Mouse (Mus musculus): ENCODE data around the gene Pygl. TPM values are rescaled to one million over a fixed set of nuclear protein-coding genes. Genes with fewer than 3 reads are reported as not detected.
"Not testable (repeated sequence)": the region's sequence is repeated elsewhere in the genome, so short reads cannot be mapped to it uniquely, and the experiment has no call there.

Pygl gene
- polyA plus RNA-seq, 1 experiment from 2014 or later, result 9.3 TPM

- Histone ChIP-seq H3K27me3 (ENCODE audit: insufficient read depth, poor library complexity, severe bottlenecking) (no peaks in the 10 kb centered on the region), H3K36me3 (0 out of 2 replicates have a peak, but pooled peaks cover 4% of the 10 kb centered on the region), H3K27ac (peak overlapping the region; percentile 23), H3K9me3 (peaks cover 20% of the 10 kb centered on the region; the same call in 1 of the 2 replicates), H3K4me1 (replicated peaks) (no peaks in the 10 kb centered on the region), H3K4me3 (peak overlapping the region; percentile 18)
- peak; percentile 29 for DNase-seq (ENCODE audit: low spot score)
- WGBS, result 75% methylated on average over 22 of the region's 22 CpGs
Measured at GRCm38 (mm10) chr12:70184173-70184783, 47.0 kb downstream of the Pygl start.

- DNase-seq (ENCODE audit: low spot score), result not testable (repeated sequence)
Measured at GRCm38 (mm10) chr12:70183507-70183906, 47.8 kb downstream of the Pygl start.

GRCm38 (mm10) chr12:70169969-70170368, 61.3 kb downstream of the Pygl start:
- Histone ChIP-seq H3K36me3 (no peaks in the 10 kb centered on the region), H3K4me1 (replicated peaks) (no peaks in the 10 kb centered on the region), H3K27me3 (ENCODE audit: insufficient read depth, poor library complexity, severe bottlenecking) (no peaks in the 10 kb centered on the region), H3K4me3 (no peak overlapping the region), H3K9me3 (no peaks in the 10 kb centered on the region), H3K27ac (no peak overlapping the region)
- WGBS, result 83% methylated on average over 1 of the region's 1 CpGs
- no peak for DNase-seq (ENCODE audit: low spot score)

More at GRCm38 (mm10) chr12:70183507-70183906, 47.8 kb downstream of the Pygl start:
- H3K27me3 ChIP-seq (ENCODE audit: insufficient read depth, poor library complexity, severe bottlenecking); H3K36me3 ChIP-seq; H3K4me3 ChIP-seq; H3K4me1 ChIP-seq (replicated peaks); H3K27ac ChIP-seq: not testable (repeated sequence)
- H3K9me3 ChIP-seq, result peaks cover 20% of the 10 kb centered on the region; the same call in 1 of the 2 replicates
- WGBS, result 91% methylated on average over 8 of the region's 8 CpGs

GRCm38 (mm10) chr12:70167950-70168349, 63.3 kb downstream of the Pygl start:
- H3K4me3 ChIP-seq, result no peak overlapping the region
- H3K9me3 ChIP-seq, result no peaks in the 10 kb centered on the region
- DNase-seq (ENCODE audit: low spot score), result no peak
- H3K4me1 ChIP-seq (replicated peaks), result 0 out of 2 replicates have a peak, but pooled peaks cover 7% of the 10 kb centered on the region
- 83% methylated on average over 4 of the region's 4 CpGs for WGBS
- H3K36me3 ChIP-seq, result no peaks in the 10 kb centered on the region
- no peaks in the 10 kb centered on the region for H3K27me3 ChIP-seq (ENCODE audit: insufficient read depth, poor library complexity, severe bottlenecking)
- no peak overlapping the region for H3K27ac ChIP-seq

- H3K4me1 ChIP-seq (replicated peaks), result 0 out of 2 replicates have a peak, but pooled peaks cover 7% of the 10 kb centered on the region
- WGBS, result 82% methylated on average over 3 of the region's 3 CpGs
- H3K4me3 ChIP-seq, result no peak overlapping the region
- H3K27me3 ChIP-seq (ENCODE audit: insufficient read depth, poor library complexity, severe bottlenecking), result no peaks in the 10 kb centered on the region
- no peak overlapping the region for H3K27ac ChIP-seq
- H3K9me3 ChIP-seq, result no peaks in the 10 kb centered on the region
- no peak for DNase-seq (ENCODE audit: low spot score)
- H3K36me3 ChIP-seq, result no peaks in the 10 kb centered on the region
Measured at GRCm38 (mm10) chr12:70164741-70165140, 66.5 kb downstream of the Pygl start.

- WGBS, result 84% methylated on average over 5 of the region's 5 CpGs
- H3K27me3 ChIP-seq (ENCODE audit: insufficient read depth, poor library complexity, severe bottlenecking), result no peaks in the 10 kb centered on the region
- no peaks in the 10 kb centered on the region for H3K9me3 ChIP-seq
- peaks cover 7% of the 10 kb centered on the region; the same call in 1 of the 2 replicates for H3K4me1 ChIP-seq (replicated peaks)
- no peaks in the 10 kb centered on the region for H3K36me3 ChIP-seq
- DNase-seq (ENCODE audit: low spot score), result no peak
- H3K27ac ChIP-seq, result no peak overlapping the region
- H3K4me3 ChIP-seq, result no peak overlapping the region
Measured at GRCm38 (mm10) chr12:70161057-70161456, 70.2 kb downstream of the Pygl start.

GRCm38 (mm10) chr12:70157292-70158066, 73.8 kb downstream of the Pygl start:
- no peaks in the 10 kb centered on the region for H3K27me3 ChIP-seq (ENCODE audit: insufficient read depth, poor library complexity, severe bottlenecking)
- no peaks in the 10 kb centered on the region for H3K9me3 ChIP-seq
- no peaks in the 10 kb centered on the region; the same call in 1 of the 2 replicates for H3K4me1 ChIP-seq (replicated peaks)
- no peak overlapping the region for H3K4me3 ChIP-seq
- no peak for DNase-seq (ENCODE audit: low spot score)
- 49% methylated on average over 5 of the region's 5 CpGs for WGBS
- H3K27ac ChIP-seq, result no peak overlapping the region
- no peaks in the 10 kb centered on the region for H3K36me3 ChIP-seq

- Histone ChIP-seq H3K4me1 (replicated peaks) (no peaks in the 10 kb centered on the region; the same call in 1 of the 2 replicates), H3K36me3 (no peaks in the 10 kb centered on the region), H3K27me3 (ENCODE audit: insufficient read depth, poor library complexity, severe bottlenecking) (no peaks in the 10 kb centered on the region), H3K27ac (no peak overlapping the region), H3K4me3 (no peak overlapping the region), H3K9me3 (no peaks in the 10 kb centered on the region)
- DNase-seq (ENCODE audit: low spot score), result no peak
- WGBS, result 80% methylated on average over 6 of the region's 6 CpGs
Measured at GRCm38 (mm10) chr12:70156222-70156621, 75.1 kb downstream of the Pygl start.

- no peak for DNase-seq (ENCODE audit: low spot score)
- WGBS, result 61% methylated on average over 3 of the region's 3 CpGs
Measured at GRCm38 (mm10) chr12:70153842-70154241, 77.4 kb downstream of the Pygl start, which contains the start of gene Abhd12b. Gene Abhd12b (plus strand): TSS chr12:70154142.

GRCm38 (mm10) chr12:70148631-70149265, 82.5 kb downstream of the Pygl start:
- H3K4me3 ChIP-seq, result peak overlapping the region; percentile 40
- H3K27ac ChIP-seq, result peak overlapping the region; percentile 45; the same call in 1 of the 2 replicates
- H3K4me1 ChIP-seq (replicated peaks), result peaks cover 27% of the 10 kb centered on the region
- H3K36me3 ChIP-seq, result no peaks in the 10 kb centered on the region
- no peaks in the 10 kb centered on the region for H3K27me3 ChIP-seq (ENCODE audit: insufficient read depth, poor library complexity, severe bottlenecking)
- no peaks in the 10 kb centered on the region for H3K9me3 ChIP-seq
- peak; percentile 10 for DNase-seq (ENCODE audit: low spot score)
- WGBS, result 12% methylated on average over 11 of the region's 11 CpGs

More at GRCm38 (mm10) chr12:70153842-70154241, 77.4 kb downstream of the Pygl start, which contains the start of gene Abhd12b:
- no peaks in the 10 kb centered on the region for H3K9me3 ChIP-seq
- H3K27me3 ChIP-seq (ENCODE audit: insufficient read depth, poor library complexity, severe bottlenecking), result no peaks in the 10 kb centered on the region
- H3K36me3 ChIP-seq, result no peaks in the 10 kb centered on the region
- H3K27ac ChIP-seq, result no peak within 1 kb of the TSS
- H3K4me3 ChIP-seq, result no peak within 1 kb of the TSS
- peaks cover 4% of the 10 kb centered on the region for H3K4me1 ChIP-seq (replicated peaks)

- peak overlapping the region; percentile 40 for H3K4me3 ChIP-seq
- H3K27me3 ChIP-seq (ENCODE audit: insufficient read depth, poor library complexity, severe bottlenecking), result no peaks in the 10 kb centered on the region
- H3K9me3 ChIP-seq, result no peaks in the 10 kb centered on the region
- peak; percentile 33 for DNase-seq (ENCODE audit: low spot score)
- 5% methylated on average over 13 of the region's 13 CpGs for WGBS
- H3K27ac ChIP-seq, result peak overlapping the region; percentile 54
- H3K36me3 ChIP-seq, result no peaks in the 10 kb centered on the region
- peaks cover 27% of the 10 kb centered on the region for H3K4me1 ChIP-seq (replicated peaks)
Measured at GRCm38 (mm10) chr12:70147986-70148630, 83.2 kb downstream of the Pygl start.

GRCm38 (mm10) chr12:70145586-70145985, 85.7 kb downstream of the Pygl start:
- DNase-seq (ENCODE audit: low spot score), result no peak
- Histone ChIP-seq H3K36me3 (no peaks in the 10 kb centered on the region), H3K9me3 (no peaks in the 10 kb centered on the region), H3K4me1 (replicated peaks) (peaks cover 27% of the 10 kb centered on the region), H3K27me3 (ENCODE audit: insufficient read depth, poor library complexity, severe bottlenecking) (no peaks in the 10 kb centered on the region), H3K4me3 (no peak overlapping the region), H3K27ac (no peak overlapping the region)
- 91% methylated on average over 6 of the region's 6 CpGs for WGBS

All from hindbrain, embryonic 10.5 days (tissue).